Mouse (Mus musculus) heart, embryonic 16.5 days (tissue): ENCODE data around the gene Gm5460. TPM values are rescaled to one million over a fixed set of nuclear protein-coding genes. Genes with fewer than 3 reads are reported as not detected.

Source experiments
- ATAC-seq: fragments of 200-750 bp; cut with Nextera tagmentation; replicated peaks from 2 replicates; pipeline ENCODE4 v1.8.0; 2017; ENCODE audit warnings: moderate number of reproducible peaks; ENCODE audit not compliant: insufficient read depth, low FRiP score; ENCODE audit errors: extremely low read depth
- H3K27ac ChIP-seq: fragments of 300-500 bp; sonication (generic); 2 replicates; pipeline ENCODE4 v1.5.1; 2014; ENCODE audit warnings: mild to moderate bottlenecking, low read length, control low read depth, moderate library complexity
- H3K27me3 ChIP-seq: fragments of 300-500 bp; sonication (generic); 2 replicates; pipeline ENCODE4 v1.6.1; 2014; ENCODE audit warnings: low read length, mixed read lengths; ENCODE audit not compliant: control insufficient read depth, insufficient read depth
- H3K36me3 ChIP-seq: fragments of 300-500 bp; sonication (generic); 2 replicates; pipeline ENCODE4 v1.6.1; 2014; ENCODE audit not compliant: control insufficient read depth, insufficient read depth
- H3K4me1 ChIP-seq: fragments of 300-500 bp; sonication (generic); 2 replicates; pipeline ENCODE4 v1.6.1; 2014; ENCODE audit warnings: low read length, mixed read lengths; ENCODE audit not compliant: control insufficient read depth, insufficient read depth
- H3K4me2 ChIP-seq: fragments of 300-500 bp; sonication (generic); 2 replicates; pipeline ENCODE4 v1.6.1; 2014; ENCODE audit warnings: low read depth, mild to moderate bottlenecking, control low read depth, low read length
- H3K4me3 ChIP-seq: fragments of 300-500 bp; sonication (generic); 2 replicates; pipeline ENCODE4 v1.5.1; 2014; ENCODE audit warnings: mild to moderate bottlenecking, control low read depth, low read length
- H3K9ac ChIP-seq: fragments of 300-500 bp; sonication (generic); 2 replicates; pipeline ENCODE4 v1.6.1; 2014; ENCODE audit warnings: low read length, control low read depth
- H3K9me3 ChIP-seq: fragments of 300-500 bp; sonication (generic); replicated peaks from 2 replicates; pipeline ENCODE4 v1.6.1; 2016; ENCODE audit warnings: low read length; ENCODE audit not compliant: control insufficient read depth
- WGBS: fragments of 180-500 bp; shearing (Covaris S2); extraction: QIAGEN DNeasy Blood & Tissue Kit; methylation state at CpG from one replicate; pipeline ENCODE4 v1.1.7; 2014; 5-methylcytosine and 5-hydroxymethylcytosine counted together
- polyA plus RNA-seq: library from polyadenylated mRNA; unstranded; fragments of >200 nt; fragmentation: Nextera tagmentation; extraction: Ambion mirVana; gene quantifications from 2 replicates; pipeline ENCODE4 v1.2.1, GENCODE M21; 2015

Gene Gm5460
- polyA plus RNA-seq, 1 experiment from 2014 or later, result not detected

DNA sequence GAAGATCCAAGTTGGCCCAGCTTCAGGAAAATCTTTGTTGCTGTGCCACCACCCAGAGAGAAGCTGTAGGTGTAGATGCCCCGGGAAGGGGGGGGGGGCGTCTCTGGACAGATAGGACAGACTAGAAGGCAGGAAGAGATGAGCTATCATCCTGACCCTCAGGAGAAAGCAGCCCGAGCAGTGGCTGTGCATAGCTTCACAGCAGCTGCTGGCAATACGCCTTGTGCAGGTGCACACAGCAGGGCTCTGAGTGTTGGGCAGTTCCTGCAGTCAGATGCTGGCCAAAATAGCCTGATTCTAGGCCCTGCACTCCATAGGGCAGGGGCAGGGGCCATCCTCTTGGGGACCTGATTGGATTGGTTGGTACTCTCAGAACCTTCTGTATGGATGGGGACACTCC lies 70.2 kb downstream of the Gm5460 start:
- Histone ChIP-seq H3K9ac (no peak overlapping the region), H3K9me3 (no peaks in the 10 kb centered on the region)

DNA sequence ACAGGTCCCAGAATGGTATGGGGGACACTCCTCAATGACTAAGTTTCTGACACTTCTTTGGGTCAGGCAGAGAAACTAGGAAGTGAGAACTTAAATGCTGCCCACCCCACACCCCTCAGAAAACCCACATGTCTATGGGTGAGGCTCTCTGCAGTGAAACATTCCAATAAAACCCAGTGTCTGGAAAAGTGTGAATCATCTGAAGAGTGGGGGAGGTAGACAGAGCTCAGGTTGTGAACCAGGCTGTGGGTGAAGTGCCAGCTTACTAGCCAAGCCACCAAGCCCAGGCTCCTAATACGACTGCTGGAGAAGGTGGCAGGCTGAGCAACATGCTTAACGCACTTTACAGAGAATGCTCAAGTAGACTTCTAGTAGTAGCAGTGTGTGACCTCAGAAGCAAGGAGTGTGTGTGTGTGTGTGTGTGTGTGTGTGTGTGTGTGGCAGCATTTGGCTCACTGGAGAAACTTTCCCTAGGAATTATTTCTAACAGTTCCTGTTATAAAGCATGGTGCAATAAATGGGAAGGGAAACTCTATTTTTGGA lies 71.4 kb downstream of the Gm5460 start:
- ATAC-seq, result no peak
- no peaks in the 10 kb centered on the region for H3K4me1 ChIP-seq

More for the DNA sequence above, 70.2 kb downstream of the Gm5460 start:
- Histone ChIP-seq H3K36me3 (no peaks in the 10 kb centered on the region), H3K27me3 (no peaks in the 10 kb centered on the region), H3K4me3 (no peak overlapping the region), H3K4me2 (no peak overlapping the region), H3K4me1 (no peaks in the 10 kb centered on the region), H3K27ac (no peak overlapping the region)
- WGBS, result 59% methylated on average over 4 of the region's 4 CpGs
- ATAC-seq, result no peak

DNA sequence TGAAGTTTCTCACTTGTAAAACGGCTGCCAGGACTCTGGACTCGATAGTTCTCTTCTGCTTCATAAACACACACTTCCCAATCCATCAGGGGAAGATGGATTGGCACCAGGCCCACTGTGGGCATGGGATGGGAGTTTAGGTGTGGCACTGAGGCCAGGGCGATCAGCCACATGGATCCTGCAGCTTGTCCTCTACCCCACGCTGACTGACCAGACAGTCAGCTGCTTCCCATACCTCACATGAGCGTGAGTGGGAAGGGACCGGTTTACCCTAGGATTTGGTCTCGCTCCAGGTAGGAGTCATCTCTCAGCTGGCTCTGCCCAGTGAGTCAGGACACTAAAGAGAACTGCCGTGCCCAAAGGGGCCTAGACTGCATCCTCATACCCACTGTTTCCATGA lies 73.2 kb downstream of the Gm5460 start:
- H3K27me3 ChIP-seq, result no peaks in the 10 kb centered on the region
- no peak overlapping the region for H3K27ac ChIP-seq
- no peak overlapping the region for H3K9ac ChIP-seq
- H3K4me1 ChIP-seq, result no peaks in the 10 kb centered on the region
- 76% methylated on average over 8 of the region's 8 CpGs for WGBS
- no peak overlapping the region for H3K4me3 ChIP-seq
- ATAC-seq, result no peak
- H3K4me2 ChIP-seq, result no peak overlapping the region
- no peaks in the 10 kb centered on the region for H3K36me3 ChIP-seq
- H3K9me3 ChIP-seq, result no peaks in the 10 kb centered on the region

More for the DNA sequence above, 71.4 kb downstream of the Gm5460 start:
- WGBS, result 61% methylated on average over 2 of the region's 2 CpGs
- Histone ChIP-seq H3K36me3 (no peaks in the 10 kb centered on the region), H3K4me2 (no peak overlapping the region), H3K27ac (no peak overlapping the region), H3K4me3 (no peak overlapping the region), H3K9ac (no peak overlapping the region), H3K9me3 (no peaks in the 10 kb centered on the region), H3K27me3 (no peaks in the 10 kb centered on the region)

DNA sequence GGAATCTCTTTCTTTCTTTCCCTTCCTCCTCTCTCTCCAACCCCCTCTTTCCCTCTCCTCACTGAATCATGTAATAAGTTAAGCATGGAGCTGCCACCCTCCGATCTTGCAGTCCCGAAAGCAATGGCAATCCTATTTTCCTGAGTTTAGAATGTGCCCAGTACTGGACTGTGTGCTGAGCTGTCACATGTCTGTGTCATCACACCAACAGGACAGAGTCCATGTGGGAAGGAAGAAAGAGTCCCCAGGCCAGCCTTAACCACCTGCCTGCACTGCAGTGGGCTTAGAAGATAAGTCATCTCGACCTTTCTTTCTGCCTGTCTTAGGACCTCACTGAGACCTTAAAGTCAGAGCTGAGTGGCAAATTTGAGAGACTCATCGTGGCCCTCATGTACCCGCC lies 74.9 kb downstream of the Gm5460 start:
- Histone ChIP-seq H3K4me2 (no peak overlapping the region), H3K9ac (no peak overlapping the region), H3K27ac (no peak overlapping the region), H3K4me1 (no peaks in the 10 kb centered on the region), H3K9me3 (no peaks in the 10 kb centered on the region), H3K36me3 (no peaks in the 10 kb centered on the region), H3K27me3 (no peaks in the 10 kb centered on the region), H3K4me3 (no peak overlapping the region)
- 76% methylated on average over 5 of the region's 5 CpGs for WGBS
- no peak for ATAC-seq

DNA sequence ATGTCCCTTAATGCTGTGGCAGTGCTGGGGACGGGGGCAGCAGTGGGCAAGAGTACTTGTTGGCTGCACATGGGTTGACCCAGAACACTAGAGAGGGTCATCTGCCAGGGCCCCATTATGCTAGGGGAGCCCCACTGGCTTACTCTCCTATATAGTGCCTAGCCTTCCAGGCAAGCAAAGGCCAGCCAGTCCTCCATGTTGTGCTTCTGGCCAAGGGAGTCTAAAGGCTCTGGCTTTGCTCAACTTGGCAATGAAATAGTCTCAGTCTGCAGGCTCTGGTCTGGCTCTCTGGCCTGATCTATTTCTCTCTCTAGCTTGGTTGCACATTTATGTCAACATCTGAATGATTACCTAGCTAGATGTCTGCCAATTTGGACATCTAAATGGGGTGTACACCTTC lies 76.3 kb downstream of the Gm5460 start:
- Histone ChIP-seq H3K4me2 (no peak overlapping the region), H3K4me3 (no peak overlapping the region), H3K9ac (no peak overlapping the region), H3K4me1 (no peaks in the 10 kb centered on the region), H3K9me3 (no peaks in the 10 kb centered on the region), H3K36me3 (no peaks in the 10 kb centered on the region), H3K27me3 (no peaks in the 10 kb centered on the region), H3K27ac (no peak overlapping the region)
- ATAC-seq, result no peak
- WGBS, result 83% methylated on average over 1 of the region's 1 CpGs

DNA sequence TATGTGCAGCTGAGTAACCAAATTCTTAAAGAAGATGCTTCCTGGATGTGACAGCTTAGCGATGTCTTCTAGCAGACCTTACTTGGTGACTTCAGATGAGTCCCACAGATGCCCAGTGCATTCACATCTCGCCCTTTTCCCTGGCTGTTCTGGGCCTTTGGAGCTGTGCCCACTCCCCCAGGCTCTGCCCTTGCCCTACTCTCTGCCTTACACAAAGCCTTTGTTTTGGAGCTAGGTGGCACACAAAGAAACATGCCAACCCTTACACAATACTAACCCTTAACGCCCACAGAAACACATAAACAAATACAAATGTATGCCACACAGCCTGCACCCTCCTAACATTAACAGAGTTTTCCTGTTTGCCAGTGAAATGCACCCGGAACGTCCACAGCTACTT lies 79.6 kb downstream of the Gm5460 start:
- Histone ChIP-seq H3K27me3 (no peaks in the 10 kb centered on the region), H3K27ac (no peak overlapping the region), H3K4me3 (no peak overlapping the region), H3K9ac (no peak overlapping the region), H3K36me3 (no peaks in the 10 kb centered on the region), H3K9me3 (no peaks in the 10 kb centered on the region), H3K4me2 (no peak overlapping the region), H3K4me1 (no peaks in the 10 kb centered on the region)
- 71% methylated on average over 5 of the region's 5 CpGs for WGBS
- no peak for ATAC-seq

Other genes with a start within 250 kb of the Gm5460 start
- 6.2 and 7.4 TPM in 2 replicates for gene Gdf10, start 93.2 kb upstream of the Gm5460 start, polyA plus RNA-seq
- 0.17 and 0.20 TPM in 2 replicates for gene Gdf2, start 75.7 kb upstream of the Gm5460 start, polyA plus RNA-seq
- gene Rbp3, start 62.8 kb upstream of the Gm5460 start, polyA plus RNA-seq, result 0.03 TPM in 1 of 2 replicates, not detected in the other
- gene Zfp488, start 38.0 kb upstream of the Gm5460 start, polyA plus RNA-seq, result 0.04 TPM in 1 of 2 replicates, not detected in the other
- gene Gm30083, start 1.6 kb upstream of the Gm5460 start, polyA plus RNA-seq, result not detected in 2 replicates
- gene Antxrl, start 35.9 kb downstream of the Gm5460 start, polyA plus RNA-seq, result not detected in 2 replicates
- gene Anxa8, start 69.2 kb downstream of the Gm5460 start, polyA plus RNA-seq, result 5.2 and 5.3 TPM in 2 replicates
- 0.12 TPM in 1 of 2 replicates, not detected in the other for gene A630023A22Rik, start 86.0 kb downstream of the Gm5460 start, polyA plus RNA-seq
- gene Npy4r, start 135.7 kb downstream of the Gm5460 start, polyA plus RNA-seq, result 0.07 TPM in 1 of 2 replicates, not detected in the other
- gene Gprin2, start 184.9 kb downstream of the Gm5460 start, polyA plus RNA-seq, result 0.11 and 0.14 TPM in 2 replicates
- 0.42 and 0.57 TPM in 2 replicates for gene Syt15, start 202.8 kb downstream of the Gm5460 start, polyA plus RNA-seq